Mouse (Mus musculus) kidney, adult 2 months (tissue): ENCODE results near the gene Actn1.
"Not testable (repeated sequence)": the region's sequence is repeated elsewhere in the genome, so short reads cannot be mapped to it uniquely, and the experiment has no call there.

Experiments
- CTCF ChIP-seq: fragments of 200-500 bp; conservative IDR thresholded peaks from 2 replicates; pipeline ENCODE4 v1.5.1; 2011; ENCODE audit warnings: low read depth, mild to moderate bottlenecking, control low read depth, low read length, moderate library complexity, mixed read lengths; ENCODE audit not compliant: insufficient read depth, insufficient read length
- POLR2A ChIP-seq: fragments of 200-500 bp; IDR thresholded peaks from one replicate; pipeline ENCODE4 v1.6.1; 2011; ENCODE audit warnings: low read depth, low read length, control low read depth

DNA sequence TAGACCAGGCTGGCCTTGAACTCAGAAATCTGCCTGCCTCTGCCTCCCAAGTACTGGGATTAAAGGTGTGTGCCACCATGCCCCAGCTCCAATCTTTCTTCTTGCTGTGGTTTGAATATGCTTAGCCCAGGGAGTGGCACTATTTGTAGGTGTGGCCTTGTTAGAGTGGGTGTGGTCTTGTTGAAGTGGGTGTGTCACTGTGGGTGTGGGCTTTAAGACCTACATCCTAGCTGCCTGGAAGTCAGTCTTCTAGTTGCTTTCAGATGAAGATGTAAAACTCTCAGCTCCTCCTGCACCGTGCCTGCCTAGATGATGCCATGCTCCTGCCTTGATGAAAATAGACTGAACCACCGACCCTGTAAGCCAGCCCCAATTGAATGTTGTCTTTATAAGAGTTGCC, 24.1 kb upstream of the Actn1 start:
- not testable (repeated sequence) for TF ChIP-seq POLR2A, CTCF
